Mouse (Mus musculus) layer of hippocampus, postnatal 10 days (tissue): ENCODE data around the gene Nol7. TPM values are rescaled to one million over a fixed set of nuclear protein-coding genes. Genes with fewer than 3 reads are reported as not detected.

Experiments
- DNase-seq, 2 experiments: peaks; one replicate each; pipeline ENCODE4 v3.0.0; 2021; ENCODE audit warnings: low spot score in 2 of 2
- total RNA-seq, 2 experiments: library from RNA; stranded (reverse); gene quantifications; 2 replicates each; pipeline ENCODE4 v1.2.3; 2021

Nol7 gene
- total RNA-seq, 2 experiments from 2014 or later, result 96.5 to 109 TPM

DNA sequence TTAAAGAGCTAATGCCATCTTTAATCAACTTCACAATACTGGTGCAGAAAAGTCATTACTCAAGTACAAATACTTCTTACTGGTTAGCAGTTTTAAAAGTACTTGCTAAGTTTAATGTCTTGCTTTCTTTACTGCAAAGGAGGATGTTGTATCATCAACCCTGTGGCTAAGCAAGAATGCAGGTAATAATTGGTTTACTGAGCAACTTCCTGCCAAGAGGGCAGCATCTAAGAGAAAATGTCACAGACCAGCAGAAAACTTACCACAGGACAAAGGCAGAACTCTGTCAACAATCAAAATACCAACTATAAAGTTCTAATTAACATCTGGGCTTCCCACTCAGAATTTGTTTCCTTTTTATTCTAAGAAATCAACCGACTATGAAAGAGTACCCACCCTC lies 17.1 kb downstream of the Nol7 start:
- DNase-seq, result no peak

DNA sequence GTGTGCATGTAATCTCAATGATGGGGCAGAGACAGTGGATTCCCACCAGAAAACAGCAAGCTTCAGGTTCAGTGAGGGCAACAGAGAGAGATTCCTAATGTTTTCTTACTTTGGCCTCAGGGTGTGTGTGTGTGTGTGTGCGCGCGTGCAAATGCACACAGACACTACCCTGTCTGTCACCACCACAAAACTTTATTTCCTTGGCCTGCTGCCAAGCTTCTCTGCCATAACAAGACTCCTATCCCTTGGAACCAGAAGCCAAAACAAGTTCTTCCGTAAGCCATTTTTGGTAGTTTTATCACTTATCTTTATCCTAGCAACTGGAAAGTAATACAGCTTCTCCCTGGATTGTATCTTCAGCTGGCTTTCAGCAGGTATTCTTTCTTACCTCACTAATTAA lies 30.2 kb downstream of the Nol7 start:
- DNase-seq, result no peak

DNA sequence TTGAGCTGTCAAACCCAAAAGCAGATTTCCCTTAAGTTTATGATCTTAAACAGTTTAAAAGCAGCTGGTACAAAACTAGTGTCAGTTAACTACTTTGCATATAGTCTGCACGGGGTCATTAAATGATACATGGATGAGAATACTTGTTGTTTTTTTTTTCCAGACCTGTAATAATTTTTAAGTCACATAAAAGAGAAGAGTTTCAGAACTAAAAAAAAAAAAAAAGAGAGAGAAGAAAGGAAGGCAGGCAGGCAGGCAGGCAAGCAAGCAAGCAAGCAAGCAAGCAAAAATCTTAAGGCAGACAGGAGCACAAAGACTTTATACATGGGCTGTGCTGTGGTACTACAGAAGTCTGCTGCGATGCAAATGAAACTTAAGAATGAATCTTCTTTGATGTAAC lies 35.2 kb downstream of the Nol7 start:
- no peak for DNase-seq

DNA sequence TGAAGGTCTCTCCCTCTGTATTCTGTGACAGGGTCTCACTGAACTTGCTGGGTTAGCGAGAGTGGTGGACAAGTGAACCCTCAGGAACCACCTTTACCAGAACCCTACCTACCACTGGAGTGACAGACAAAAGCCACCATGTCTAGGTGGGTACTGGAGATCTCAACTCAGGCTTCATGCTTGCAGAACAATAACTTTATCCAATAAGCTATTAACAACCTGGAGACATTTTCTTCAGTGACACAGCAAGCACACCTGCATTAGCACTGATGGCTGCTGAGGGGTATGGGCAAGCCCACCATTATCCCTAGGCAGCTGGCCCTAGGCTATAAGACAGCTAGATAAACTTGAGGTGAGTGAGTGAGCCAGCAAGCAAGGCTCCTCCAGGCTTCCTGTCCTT lies 42.2 kb downstream of the Nol7 start:
- no peak for DNase-seq

DNA sequence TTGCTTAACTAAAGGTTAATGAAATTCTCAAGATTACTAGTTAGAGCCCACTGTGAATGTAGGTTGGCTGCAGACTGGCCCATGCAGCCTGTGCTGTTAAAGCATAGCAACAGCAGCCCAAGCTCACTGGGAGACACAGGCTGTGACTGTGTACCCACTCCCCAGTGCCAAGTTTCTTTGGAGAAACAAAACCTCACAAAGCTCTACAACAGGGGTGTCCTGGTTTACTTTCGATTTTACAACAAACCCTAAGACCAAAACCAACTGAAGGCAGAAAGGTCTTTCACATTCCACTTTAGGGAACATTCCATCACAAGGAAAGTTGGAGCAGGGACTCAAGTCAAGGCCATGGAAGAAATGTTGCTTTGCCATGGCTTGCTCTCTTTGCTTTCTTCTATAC lies 44.4 kb downstream of the Nol7 start:
- DNase-seq, result no peak

DNA sequence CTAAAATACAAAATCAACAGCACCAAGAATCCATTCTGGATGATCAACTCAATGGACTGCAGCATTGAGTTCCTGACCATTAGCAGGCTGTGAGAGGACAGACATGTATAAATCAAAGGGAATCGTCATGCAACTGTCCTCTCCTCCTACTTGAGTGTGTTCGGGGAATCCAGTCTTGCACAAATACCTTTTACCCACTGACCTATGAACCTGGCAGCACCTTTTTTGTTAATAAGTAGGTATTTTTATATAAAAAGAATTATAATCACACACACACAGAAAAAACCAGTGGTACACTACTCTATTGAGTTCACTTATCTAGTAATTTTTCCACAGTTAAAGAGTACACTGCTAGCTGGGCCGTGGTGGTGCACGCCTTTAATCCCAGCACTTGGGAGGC lies 45.5 kb downstream of the Nol7 start:
- no peak for DNase-seq

DNA sequence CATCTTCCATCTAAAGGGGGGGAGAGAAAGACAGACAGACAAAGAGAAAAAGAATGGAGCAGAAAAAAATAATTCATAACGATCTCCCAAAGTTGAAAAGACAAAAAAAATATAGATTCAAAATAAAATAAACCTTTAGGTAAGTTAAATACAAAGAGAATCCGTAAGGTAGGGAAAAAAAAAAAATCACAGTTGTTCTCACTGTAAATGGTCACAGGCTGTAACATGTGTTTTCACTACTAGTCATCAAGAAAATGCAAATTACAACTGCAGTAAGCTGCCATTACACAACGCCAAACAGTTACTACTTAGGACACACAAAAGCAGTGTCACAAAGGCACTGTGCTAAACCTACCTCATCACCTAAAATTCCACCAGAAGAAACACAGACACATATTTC lies 46.5 kb downstream of the Nol7 start:
- no peak for DNase-seq

DNA sequence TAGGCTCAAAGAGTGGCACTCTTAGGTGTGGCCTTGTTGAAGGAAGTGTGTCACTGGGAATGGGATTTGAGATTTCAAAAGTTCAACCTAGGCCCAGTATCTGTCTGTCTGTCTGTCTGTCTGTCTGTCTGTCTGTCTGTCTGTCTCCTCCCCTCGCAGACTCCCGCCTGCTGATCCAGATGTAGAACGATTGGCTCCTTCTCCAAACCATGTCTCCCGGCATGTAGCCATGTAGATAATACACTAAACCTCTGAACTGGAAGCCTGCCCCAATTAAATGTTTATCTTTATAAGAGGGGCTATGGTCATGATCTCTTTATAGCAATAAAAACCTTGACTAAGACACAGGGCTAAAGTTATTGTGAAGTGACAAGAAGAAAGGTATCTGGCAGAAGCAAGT lies 47.6 kb downstream of the Nol7 start:
- no peak for DNase-seq

DNA sequence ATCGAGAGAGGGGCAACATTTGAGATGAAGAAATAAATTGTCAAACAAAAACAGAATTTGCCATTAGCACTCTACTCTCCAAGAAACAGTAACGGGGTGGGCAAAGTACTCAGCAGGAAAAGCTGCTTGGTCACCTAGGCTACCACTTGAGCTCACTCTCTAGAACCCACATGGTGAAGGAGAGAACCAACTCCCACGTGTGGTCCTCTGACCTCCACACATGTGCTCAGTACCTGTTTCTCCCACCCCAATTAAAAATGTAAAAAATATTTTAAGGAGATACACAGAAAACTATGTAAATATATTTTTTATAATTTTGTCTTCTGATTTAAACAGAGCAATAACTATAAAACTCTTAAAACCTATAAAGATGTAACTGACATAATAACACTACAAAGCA lies 49.5 kb downstream of the Nol7 start:
- no peak for DNase-seq

DNA sequence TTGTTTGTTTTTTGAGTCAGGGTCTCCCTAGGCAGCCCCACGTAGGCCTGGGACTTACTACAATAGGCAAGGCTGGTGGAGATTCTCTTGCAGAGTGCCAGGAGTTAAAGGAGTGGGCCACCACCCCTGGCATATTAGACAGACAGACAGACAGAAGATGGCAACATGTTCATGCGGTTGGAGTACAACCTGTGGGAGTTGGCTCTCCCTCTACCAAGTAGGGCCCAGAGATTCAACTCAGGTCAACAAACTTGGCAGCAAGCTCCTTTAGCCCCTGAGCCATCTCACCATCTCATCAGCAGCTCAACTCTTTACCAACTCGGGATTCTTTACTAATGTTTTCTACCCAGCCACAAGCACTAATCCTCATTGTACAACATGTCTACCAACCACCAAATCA lies 52.5 kb downstream of the Nol7 start:
- DNase-seq, result no peak

DNA sequence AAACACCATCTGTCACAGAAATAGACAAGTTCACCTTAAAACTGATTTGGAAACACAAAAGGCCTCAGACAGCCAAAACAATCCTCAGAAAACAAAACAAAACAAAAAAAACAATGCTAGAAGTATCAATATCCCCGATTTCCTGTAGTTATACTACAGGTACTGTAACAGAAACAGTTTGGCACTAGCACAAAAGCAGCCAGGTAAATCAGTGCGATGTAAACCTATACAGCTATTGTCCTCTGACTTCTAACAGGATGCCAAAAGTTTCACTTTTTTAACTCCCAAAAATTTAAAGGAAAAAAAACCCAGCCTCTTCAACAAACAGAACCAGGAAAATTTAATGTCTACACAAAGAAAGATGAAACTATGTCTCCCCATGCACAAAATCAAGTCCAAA lies 54.0 kb downstream of the Nol7 start:
- DNase-seq, result no peak

DNA sequence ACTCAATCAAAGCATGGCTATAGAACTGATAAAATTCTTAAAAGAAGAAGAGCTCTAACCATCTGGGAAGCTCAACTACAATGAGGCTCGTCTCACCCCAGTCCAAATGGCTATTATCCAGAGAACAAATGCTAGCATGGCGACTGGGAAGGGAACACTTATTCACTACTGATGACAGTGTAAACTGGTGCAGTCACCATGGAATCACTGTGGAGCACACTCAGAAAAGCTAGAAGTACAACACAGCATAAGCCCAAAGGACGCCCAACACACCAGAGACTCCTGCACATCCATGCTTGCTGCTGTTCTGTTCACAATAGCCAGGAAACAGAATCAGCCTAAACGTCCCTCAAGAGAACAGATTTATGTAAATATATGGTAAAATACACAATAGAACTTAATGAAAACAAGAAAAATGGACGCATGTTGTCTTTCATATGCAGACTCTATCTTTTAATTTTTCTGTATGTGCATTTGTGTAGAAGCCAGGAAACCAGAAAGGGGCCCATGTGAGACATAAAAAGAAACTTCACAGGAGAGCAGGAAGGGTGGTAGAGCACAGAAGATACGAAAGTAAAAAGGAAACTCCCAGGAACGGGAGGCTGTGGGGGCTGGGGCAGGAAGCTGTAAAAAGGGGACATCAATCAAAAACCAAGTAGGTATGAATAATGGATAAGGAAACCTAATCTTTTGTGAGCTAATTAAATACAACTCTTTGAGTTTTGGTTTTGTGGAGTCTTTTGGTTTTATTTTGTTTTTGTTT lies 54.8 kb downstream of the Nol7 start:
- no peak for DNase-seq

DNA sequence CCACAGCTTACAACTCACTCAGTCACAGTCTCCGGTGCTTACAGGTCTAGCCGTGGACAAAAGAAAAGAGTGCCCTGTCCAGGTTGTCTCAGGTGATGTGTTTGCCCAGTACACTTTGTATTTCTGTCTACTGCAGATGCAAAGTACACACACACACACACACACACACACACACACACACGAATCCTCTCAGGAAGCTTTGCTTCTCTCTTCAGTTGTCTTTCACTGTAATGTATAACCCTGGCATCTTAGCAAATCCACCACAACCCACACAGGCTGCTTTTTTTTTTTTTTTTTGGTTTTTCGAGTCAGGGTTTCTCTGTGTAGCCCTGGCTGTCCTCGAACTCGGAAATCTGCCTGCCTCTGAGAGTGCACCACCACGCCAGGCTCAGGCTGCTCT lies 56.2 kb downstream of the Nol7 start:
- no peak for DNase-seq

Other genes with a start within 250 kb of the Nol7 start
- gene Tbc1d7, start 226.9 kb upstream of the Nol7 start, total RNA-seq, result 10 to 100 TPM; 38.6 to 40.0 TPM
- gene Gfod1, start 94.2 kb upstream of the Nol7 start, total RNA-seq, result 10 to 100 TPM; 42.2 to 42.8 TPM
- gene Sirt5, start 32.9 kb upstream of the Nol7 start, total RNA-seq, result 10 to 100 TPM; 15.9 to 17.9 TPM
- gene Ranbp9, start 82.9 kb downstream of the Nol7 start, total RNA-seq, result 10 to 100 TPM; 67.8 to 77.0 TPM
- 10 to 100 TPM; 19.8 TPM for gene Mcur1, start 161.8 kb downstream of the Nol7 start, total RNA-seq
- gene Rnf182, start 217.3 kb downstream of the Nol7 start, total RNA-seq, result 10 to 100 TPM; 33.4 to 37.8 TPM